8 mouse cellular contexts compared by ENCODE assay signal in genomic region chr3:51701281-51701751, GRCm38 (mm10). TPM values are rescaled to one million over a fixed set of nuclear protein-coding genes. Genes with fewer than 3 reads are reported as not detected.
A peak's percentile ranks its signal among the peaks of the same experiment; 100 is the strongest.
DNase-seq lines count a peak whose midpoint lies in the region; ATAC-seq lines count a peak whose summit lies in the region.

No protein-coding gene starts in this region.

- H3K4me3 ChIP-seq in hindbrain, embryonic 14.5 days (replicated peaks; ENCODE audit: low read length), result peak overlapping the region; percentile 9

- peak; percentile 96 for ATAC-seq in hindbrain, embryonic 14.5 days (ENCODE audit: low FRiP score)

- peak overlapping the region; percentile 55 for H3K4me2 ChIP-seq in hindbrain, embryonic 14.5 days (replicated peaks)

- no peaks in the 10 kb centered on the region for H3K27me3 ChIP-seq in hindbrain, embryonic 14.5 days (ENCODE audit: control insufficient read depth, insufficient read depth, low read length)

- H3K9ac ChIP-seq in hindbrain, embryonic 14.5 days, result peak overlapping the region; percentile 51

- under 1% methylated on average over 27 of the region's 27 CpGs for WGBS in hindbrain, embryonic 14.5 days

- peak overlapping the region; percentile 96 for H3K27ac ChIP-seq in hindbrain, embryonic 14.5 days

- peaks cover 36% of the 10 kb centered on the region for H3K4me1 ChIP-seq in hindbrain, embryonic 14.5 days (replicated peaks; ENCODE audit: control insufficient read depth, insufficient read depth, low read length)

- no peaks in the 10 kb centered on the region for H3K9me3 ChIP-seq in hindbrain, embryonic 14.5 days (ENCODE audit: control insufficient read depth, low read length)

- no peaks in the 10 kb centered on the region for H3K36me3 ChIP-seq in hindbrain, embryonic 14.5 days (replicated peaks; ENCODE audit: control insufficient read depth, insufficient read depth)

- DNase-seq in R1 (ENCODE audit: low read depth, low spot score), result peak; percentile 66
- peak; percentile 97 for DNase-seq in cerebellum, postnatal 14 days
- peak; percentile 51 to 65 for DNase-seq in frontal cortex, postnatal 25 days (ENCODE audit: low spot score in 2 of 2)
- DNase-seq in hindbrain, embryonic 14.5 days (ENCODE audit: low spot score), result peak; percentile 88
- DNase-seq in layer of hippocampus, postnatal 25 days (ENCODE audit: extremely low spot score in 1 of 2, low spot score in 1 of 2), result peak; percentile 67
- DNase-seq in lung, postnatal 14 days, result peak; percentile 77
- peak; percentile 96 for DNase-seq in retina, embryonic 14.5 days (ENCODE audit: low spot score)
- peak; percentile 41 for DNase-seq in urinary bladder, adult 2 months (ENCODE audit: low spot score)

RNA-seq across cellular contexts. Expression of gene Mgst2, which starts 41.2 kb away (rescaled TPM):
- polyA plus RNA-seq in hindbrain, embryonic 14.5 days (2014; fragmentation: Nextera tagmentation; extraction: Ambion mirVana), result 0.52 and 0.82 TPM in 2 replicates
- total RNA-seq in layer of hippocampus, postnatal 25 days (2021), result not detected
- 16.9 and 32.1 TPM in 2 replicates for polyA plus RNA-seq in urinary bladder, adult 2 months (2012; rRNA removed)

Comparison
In these comparisons a context has a peak if more than half of its experiments do, and no peak if none do; other contexts are left out.
1. Peak in every context shown above with its lines: DNase-seq, ATAC-seq, H3K4me3 ChIP-seq and H3K27ac ChIP-seq.
2. DNase-seq: peak in every context shown above with its lines; median percentile 97 in cerebellum, postnatal 14 days; 96 in retina, embryonic 14.5 days; 88 in hindbrain, embryonic 14.5 days; 77 in lung, postnatal 14 days; 67 in layer of hippocampus, postnatal 25 days; 66 in R1; 58 in frontal cortex, postnatal 25 days; 41 in urinary bladder, adult 2 months.